Mouse (Mus musculus) gastrocnemius, adult 18-20 months (tissue): ENCODE measurements around the gene Gkn3. TPM values are rescaled to one million over a fixed set of nuclear protein-coding genes. Genes with fewer than 3 reads are reported as not detected.

Experiments
- DNase-seq: peaks from one replicate; pipeline ENCODE4 v3.0.0; 2021; ENCODE audit warnings: low spot score
- long read RNA-seq, 2 experiments: library from polyadenylated mRNA; stranded (forward); transcript quantifications; one replicate each; pipeline ENCODE4 v2.0.0; 2021
- total RNA-seq, 2 experiments: library from RNA; stranded (reverse); gene quantifications; 2 replicates each; pipeline ENCODE4 v1.2.3; 2021

The Gkn3 gene
- 1 to 10 TPM; 1.3 to 1.7 TPM for total RNA-seq
- long read RNA-seq, experiment 1, partial matches to known transcripts = 0 of 1 reads
- long read RNA-seq, experiment 1, other reads (novel, unspliced or antisense) = 0 of 1 reads
- long read RNA-seq, experiment 2, partial matches to known transcripts = 0 of 1 reads
- long read RNA-seq, experiment 2, other reads (novel, unspliced or antisense) = 0 of 1 reads

DNA sequence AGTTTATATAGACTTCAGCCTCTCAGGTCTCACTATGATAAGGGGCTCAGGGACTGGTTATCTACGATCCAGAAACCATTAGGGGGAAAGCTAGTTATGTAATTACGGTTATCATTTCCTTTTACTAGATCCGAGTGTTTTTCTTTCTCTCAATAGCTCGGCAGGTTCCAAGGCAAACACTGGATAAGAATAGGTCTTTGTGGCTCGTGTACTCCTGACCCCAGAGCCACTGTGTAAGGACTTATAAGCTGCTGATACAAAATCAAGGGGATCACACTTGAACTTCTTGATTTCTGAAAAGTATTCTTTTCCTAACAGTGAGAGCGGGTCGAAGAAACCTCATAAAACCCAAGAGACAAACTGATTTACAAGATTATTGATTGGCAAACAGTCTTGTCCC, at the start of gene Gkn3:
Gene Gkn3, minus strand, starts transcription at position 59 of the 400 bp plus-strand sequence.
- no peak for DNase-seq

- DNase-seq = no peak
These were observed 48.0 kb upstream of the Gkn3 start for GRCm38 (mm10) chr6:87436745-87437144.

DNA sequence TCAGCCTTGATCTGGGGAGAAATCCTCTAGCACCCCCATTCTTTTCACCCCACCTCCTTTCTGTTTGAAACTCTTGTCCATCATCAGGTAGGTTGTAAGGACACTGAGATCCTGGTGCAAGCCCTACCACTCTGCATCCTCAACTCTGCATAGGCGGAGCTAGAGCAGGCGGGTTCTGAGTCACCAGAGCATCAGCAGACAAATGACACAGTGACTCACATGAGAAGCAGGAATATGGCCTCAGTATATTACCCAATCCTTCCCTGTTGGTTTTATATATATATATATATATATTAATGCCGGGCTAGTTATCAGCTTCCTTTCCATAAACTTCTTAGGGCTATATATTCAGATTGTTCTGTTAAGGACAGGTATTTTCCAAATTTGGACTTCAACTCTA, 47.1 kb upstream of the Gkn3 start:
- no peak for DNase-seq

GRCm38 (mm10) chr6:87428487-87429044, 39.8 kb upstream of the Gkn3 start, which contains the start of gene Bmp10:
TSS of gene Bmp10 (plus strand) at chr6:87428994.
- DNase-seq = no peak

DNA sequence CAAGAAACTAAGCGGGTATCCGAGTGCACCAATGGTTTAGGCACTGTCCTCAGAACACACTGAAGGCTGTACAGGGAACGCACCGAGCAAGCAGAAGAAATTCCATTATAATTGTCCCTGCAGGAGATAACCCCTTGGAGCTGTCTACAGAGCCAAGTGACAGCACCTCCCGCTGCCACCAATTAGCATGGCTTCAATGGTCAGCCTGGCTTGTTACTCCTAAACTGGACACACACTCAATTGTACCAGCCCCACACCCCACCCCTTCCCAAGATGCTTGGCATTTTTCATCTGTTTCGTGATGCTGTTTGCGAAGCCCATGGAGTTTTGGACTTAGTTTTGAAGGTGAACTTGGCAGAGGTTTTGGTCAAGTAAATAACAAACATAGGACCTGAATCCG, 38.9 kb upstream of the Gkn3 start:
- no peak for DNase-seq

DNA sequence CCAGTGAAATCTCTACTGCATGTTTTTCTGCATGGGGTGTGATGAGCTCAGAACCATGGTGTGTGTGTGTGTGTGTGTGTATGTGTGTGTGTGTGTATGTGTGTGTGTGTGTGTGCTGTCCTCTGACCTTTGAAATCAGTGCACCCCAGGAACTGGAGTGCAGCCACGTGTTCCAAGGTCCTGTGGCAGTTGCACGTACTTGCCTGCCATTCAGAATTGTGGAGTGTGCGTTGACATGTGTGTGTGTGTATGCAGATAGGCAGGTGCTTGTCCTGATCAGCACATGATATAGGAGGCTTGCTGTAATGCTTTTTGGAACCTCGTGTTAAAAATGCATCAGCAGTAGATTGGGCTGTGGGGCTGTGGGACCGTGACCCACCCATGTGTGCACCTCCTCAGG, 38.2 kb upstream of the Gkn3 start:
- no peak for DNase-seq

GRCm38 (mm10) chr6:87424037-87424816, 35.5 kb upstream of the Gkn3 start:
- no peak for DNase-seq

- no peak for DNase-seq
These were observed 33.6 kb upstream of the Gkn3 start for GRCm38 (mm10) chr6:87422304-87422703.

- DNase-seq = no peak
These were observed 23.3 kb upstream of the Gkn3 start for GRCm38 (mm10) chr6:87412011-87412410.

DNA sequence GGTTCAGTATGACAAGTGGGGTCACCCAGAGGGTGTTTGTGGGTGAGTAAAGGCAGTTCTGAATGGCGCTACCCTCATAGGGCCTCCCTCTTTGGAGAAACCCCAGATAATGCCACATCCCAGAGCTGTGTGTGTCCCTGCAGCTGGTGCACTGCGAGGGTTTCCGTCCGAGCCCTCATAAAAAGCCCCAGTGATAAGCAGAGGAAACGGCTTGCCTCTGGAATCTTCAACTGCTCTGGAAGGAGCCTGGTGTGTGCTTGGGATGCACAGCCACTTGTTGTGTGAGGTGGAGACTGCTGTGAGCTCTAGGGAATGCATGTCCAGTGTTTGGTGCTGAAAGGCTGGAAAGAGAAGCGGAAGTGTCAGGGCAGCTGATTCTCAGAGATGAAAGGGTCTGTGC, 12.7 kb upstream of the Gkn3 start:
- DNase-seq = no peak

GRCm38 (mm10) chr6:87399886-87400566, 11.3 kb upstream of the Gkn3 start:
- no peak for DNase-seq

GRCm38 (mm10) chr6:87399137-87399536, 10.4 kb upstream of the Gkn3 start:
- peak; percentile 54 for DNase-seq

- no peak for DNase-seq
These were observed 6.0 kb upstream of the Gkn3 start for GRCm38 (mm10) chr6:87394783-87395182.

DNA sequence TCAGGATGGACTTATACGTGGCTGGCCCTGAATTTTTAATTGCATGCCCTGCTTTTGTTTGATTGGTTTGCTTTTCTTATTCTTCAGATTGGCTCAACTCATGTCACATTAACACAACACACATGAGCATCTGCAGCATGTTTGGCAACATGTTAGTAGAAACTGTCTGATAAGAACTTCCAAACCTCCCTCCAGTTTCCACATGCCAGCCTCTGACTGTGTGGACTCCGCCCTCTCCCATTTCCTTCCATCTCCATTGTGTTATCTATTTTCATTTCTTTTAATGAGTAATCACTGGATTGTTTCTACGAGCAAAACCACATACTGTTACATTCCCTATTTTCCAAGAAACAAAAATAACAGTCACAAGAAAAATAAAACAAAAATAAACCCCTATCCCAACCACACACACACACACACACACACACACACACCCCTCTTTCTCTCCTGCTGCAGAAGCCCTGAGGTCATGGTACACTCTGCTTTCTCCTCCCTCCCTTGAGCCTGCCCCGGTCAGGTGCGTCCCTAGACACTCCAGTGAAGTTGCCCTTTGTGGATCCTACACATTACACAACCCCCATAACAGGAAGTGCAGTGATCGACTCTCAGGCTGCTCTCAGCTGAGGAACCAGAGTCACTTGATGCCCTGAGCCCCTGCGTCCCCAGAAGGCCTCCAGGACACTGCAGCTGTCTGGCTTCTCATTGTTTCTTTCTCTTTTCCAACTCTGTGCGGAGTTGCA, 4.9 kb upstream of the Gkn3 start:
- DNase-seq = no peak

DNA sequence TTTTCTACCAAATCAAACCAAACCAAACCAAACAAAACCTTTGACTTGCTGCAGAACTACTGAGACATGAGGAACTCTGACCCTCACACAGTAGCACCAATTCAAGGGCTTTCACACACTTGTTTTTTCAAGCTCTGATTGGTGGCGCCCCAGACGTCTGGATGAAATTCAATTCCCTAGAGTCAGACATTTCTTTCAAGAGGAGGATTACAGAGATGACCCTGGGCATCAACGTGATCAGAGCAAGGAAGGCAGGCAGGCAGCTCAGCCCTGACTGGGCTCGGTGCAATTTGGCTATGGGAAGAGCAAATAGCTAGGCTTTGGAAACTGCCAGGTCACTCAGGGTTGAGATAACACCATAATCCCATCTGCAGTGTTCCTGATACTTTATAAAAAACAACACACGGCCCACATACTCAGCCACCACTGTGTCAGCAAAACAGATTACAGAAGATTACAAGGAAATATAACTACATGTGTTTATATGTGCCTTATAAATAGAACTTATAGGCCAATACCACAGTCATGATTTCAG, 787 bp upstream of the Gkn3 start:
- DNase-seq = no peak

DNA sequence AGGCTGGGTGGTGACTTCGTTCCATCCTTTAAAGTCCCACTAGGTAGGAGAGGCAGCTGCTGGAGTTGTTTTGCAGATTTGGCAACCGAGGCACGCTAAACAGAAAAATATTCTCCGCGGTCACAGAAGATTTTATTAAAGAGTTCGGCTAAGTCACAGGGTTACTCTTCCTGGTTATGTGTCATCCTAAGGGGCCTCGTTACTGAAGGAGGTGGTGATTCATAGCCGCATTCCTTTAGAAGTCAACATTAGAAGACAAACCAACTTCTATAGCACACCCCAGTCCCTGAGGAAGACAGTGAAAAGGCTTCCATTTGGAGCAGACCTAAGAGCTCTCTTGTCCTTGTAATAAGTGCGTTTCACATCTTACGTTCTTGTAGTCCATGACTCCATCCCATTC, 2.1 kb downstream of the Gkn3 start:
- no peak for DNase-seq

GRCm38 (mm10) chr6:87386203-87386602, 2.5 kb downstream of the Gkn3 start:
- DNase-seq = peak; percentile 58

- DNase-seq = no peak
These were observed 4.0 kb downstream of the Gkn3 start for GRCm38 (mm10) chr6:87384761-87385160.

GRCm38 (mm10) chr6:87383926-87384691, 4.6 kb downstream of the Gkn3 start:
- no peak for DNase-seq

DNA sequence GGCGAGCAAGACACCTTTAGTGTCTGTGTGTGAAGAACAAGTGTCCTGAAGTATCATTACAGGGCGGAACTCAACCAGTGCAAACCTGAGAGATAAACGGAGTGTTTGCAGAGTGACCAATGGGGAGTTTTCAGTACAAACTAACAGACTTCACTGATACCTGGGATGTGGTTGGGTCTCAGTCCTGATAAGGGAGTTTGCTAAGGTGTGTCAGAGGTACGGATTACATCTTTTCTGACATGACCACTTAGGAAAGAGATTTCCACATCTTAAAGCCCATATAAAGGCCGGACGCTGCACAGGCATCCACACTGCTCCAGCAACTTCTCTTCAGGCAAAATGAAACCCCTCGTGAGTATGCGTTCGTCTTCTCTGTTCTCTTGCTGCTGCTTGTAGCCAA, 15.7 kb downstream of the Gkn3 start, which contains the start of gene Gkn2:
Gene Gkn2, plus strand, starts transcription at position 301 of the 400 bp plus-strand sequence.
- no peak for DNase-seq
